Mouse (Mus musculus) ES-Bruce4 (cell line): Measurements from ENCODE around the gene Rapgef1.

Experiments used
- CTCF ChIP-seq: IDR thresholded peaks from one replicate; pipeline ENCODE4 v1.8.1; 2011; ENCODE audit warnings: low read depth, low read length
- EP300 ChIP-seq: IDR thresholded peaks from 2 replicates; pipeline ENCODE4 v1.6.1; 2011; ENCODE audit warnings: low read depth, low read length; ENCODE audit not compliant: insufficient read depth
- POLR2A ChIP-seq: IDR thresholded peaks from one replicate; pipeline ENCODE4 v1.8.1; 2011; ENCODE audit warnings: low read length; ENCODE audit not compliant: insufficient read depth

DNA sequence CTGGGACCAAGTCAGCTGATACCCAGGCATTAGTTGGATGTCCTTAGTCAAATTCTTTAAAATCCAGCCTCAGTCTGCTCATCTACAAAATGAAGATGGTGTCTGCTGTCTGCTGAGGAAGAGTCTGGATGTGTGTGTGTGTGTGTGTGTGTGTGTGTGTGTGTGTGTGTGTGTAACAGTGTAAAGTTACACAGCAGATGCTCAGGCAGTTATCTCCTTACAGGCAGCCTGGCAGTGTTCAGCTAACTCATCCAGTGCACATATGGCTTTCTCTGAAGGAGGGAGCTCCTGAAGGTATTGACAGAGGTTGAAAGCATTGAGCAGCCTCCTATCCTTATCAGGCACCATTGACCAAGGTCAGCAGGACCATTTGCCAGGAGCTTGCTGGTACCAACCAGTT lies 81.4 kb downstream of the Rapgef1 start:
- no peak for TF ChIP-seq EP300
- no peak for TF ChIP-seq CTCF
- no peak for TF ChIP-seq POLR2A
